Mouse (Mus musculus): ENCODE data around the gene Golga2.

DNA sequence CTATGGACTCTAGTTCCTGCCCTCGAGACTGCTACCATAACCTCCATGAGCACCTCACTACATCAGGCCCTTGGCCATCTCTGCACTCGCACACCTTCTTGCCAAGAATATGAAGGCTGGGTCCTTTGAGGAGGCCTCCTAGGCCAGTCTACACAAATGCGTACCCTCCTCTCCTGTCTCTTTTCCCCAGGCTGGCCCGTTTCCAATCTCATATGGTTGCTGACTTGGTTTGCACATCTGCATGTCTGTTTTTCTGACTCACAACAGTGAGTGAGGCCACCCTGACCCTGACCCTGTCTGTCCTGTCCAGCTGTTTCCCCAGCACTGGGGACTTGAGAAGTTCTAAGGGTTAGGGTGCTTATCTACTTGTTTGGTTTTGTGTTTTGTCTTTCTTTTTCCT is 40.4 kb upstream of the Golga2 start:
- TF ChIP-seq CTCF (IDR thresholded peaks at IDR 0.05; ENCODE audit: borderline replicate concordance, extremely low read depth, insufficient read depth, insufficient read length) (no peak), POLR2A (IDR thresholded peaks at IDR 0.05; ENCODE audit: borderline replicate concordance, extremely low read depth, insufficient read depth, insufficient read length, poor library complexity, severe bottlenecking) (no peak)

Measured in brain, embryonic 14.5 days (tissue).